Mouse (Mus musculus): Measurements from ENCODE around the gene Ctdsp1. TPM values are rescaled to one million over a fixed set of nuclear protein-coding genes. Genes with fewer than 3 reads are reported as not detected.

Gene Ctdsp1
- total RNA-seq, 1 experiment: 17.9 TPM

- Histone ChIP-seq H3K36me3 (ENCODE audit: control insufficient read depth, insufficient read depth, low read length, poor library complexity, severe bottlenecking) (no peaks in the 10 kb centered on the region), H3K9me3 (ENCODE audit: control insufficient read depth, insufficient read depth, low read depth, low read length) (no peaks in the 10 kb centered on the region), H3K9ac (ENCODE audit: insufficient read depth, low read depth, low read length, poor library complexity, severe bottlenecking) (peak overlapping the region; percentile 58; the same call in 1 of the 2 replicates), H3K4me1 (ENCODE audit: control insufficient read depth in 2 of 2, insufficient read depth in 2 of 2, low read length in 2 of 2, poor library complexity in 1 of 2) (peaks cover 0 to 26% of the 10 kb centered on the region in 2 experiments), H3K27ac (ENCODE audit: insufficient read depth, low read depth, low read length, poor library complexity, severe bottlenecking) (peak overlapping the region; percentile 93), H3K4me3 (ENCODE audit: insufficient read depth in 1 of 2, low read depth in 1 of 2, low read length in 2 of 2, poor library complexity in 1 of 2, severe bottlenecking in 1 of 2) (peak overlapping the region; percentile 51 to 59)
- DNase-seq (ENCODE audit: low read depth, low spot score): peak; percentile 96
- in situ Hi-C loops (cut with MboI; ENCODE audit: low sequenced_read_pairs in 2 of 2, unreplicated experiment in 2 of 2): no loop called here
- TF ChIP-seq ZNF384 (IDR thresholded peaks at IDR 0.05; ENCODE audit: low read depth, low read length) (no peak), MAFK (IDR thresholded peaks at IDR 0.05; ENCODE audit: insufficient read depth, low read depth, low read length) (no peak), HCFC1 (IDR thresholded peaks at IDR 0.05; ENCODE audit: borderline replicate concordance, insufficient read depth, low read length) (no peak), ZC3H11A (IDR thresholded peaks at IDR 0.05; ENCODE audit: borderline replicate concordance, low read depth, low read length) (peak; percentile 69)
Observed at GRCm38 (mm10) chr1:74386714-74387385, 4.5 kb upstream of the Ctdsp1 start.

GRCm38 (mm10) chr1:74387386-74387988 is 3.8 kb upstream of the Ctdsp1 start:
- H3K27ac ChIP-seq (ENCODE audit: insufficient read depth, low read depth, low read length, poor library complexity, severe bottlenecking): peak overlapping the region; percentile 93
- H3K4me3 ChIP-seq (ENCODE audit: insufficient read depth in 1 of 2, low read depth in 1 of 2, low read length in 2 of 2, poor library complexity in 1 of 2, severe bottlenecking in 1 of 2): peak overlapping the region; percentile 51 to 59
- DNase-seq (ENCODE audit: low read depth, low spot score): no peak
- no peak for TF ChIP-seq MAFK (IDR thresholded peaks at IDR 0.05; ENCODE audit: insufficient read depth, low read depth, low read length)
- TF ChIP-seq HCFC1 (IDR thresholded peaks at IDR 0.05; ENCODE audit: borderline replicate concordance, insufficient read depth, low read length): no peak
- TF ChIP-seq ZNF384 (IDR thresholded peaks at IDR 0.05; ENCODE audit: low read depth, low read length): no peak
- peaks cover 0 to 26% of the 10 kb centered on the region in 2 experiments for H3K4me1 ChIP-seq (ENCODE audit: control insufficient read depth in 2 of 2, insufficient read depth in 2 of 2, low read length in 2 of 2, poor library complexity in 1 of 2)
- in situ Hi-C loops (cut with MboI; ENCODE audit: low sequenced_read_pairs in 2 of 2, unreplicated experiment in 2 of 2): no loop called here
- H3K9ac ChIP-seq (ENCODE audit: insufficient read depth, low read depth, low read length, poor library complexity, severe bottlenecking): peak overlapping the region; percentile 58; the same call in 1 of the 2 replicates
- no peaks in the 10 kb centered on the region for H3K36me3 ChIP-seq (ENCODE audit: control insufficient read depth, insufficient read depth, low read length, poor library complexity, severe bottlenecking)
- no peaks in the 10 kb centered on the region for H3K9me3 ChIP-seq (ENCODE audit: control insufficient read depth, insufficient read depth, low read depth, low read length)

GRCm38 (mm10) chr1:74388398-74388920 is 2.9 kb upstream of the Ctdsp1 start:
- H3K4me1 ChIP-seq (ENCODE audit: control insufficient read depth in 2 of 2, insufficient read depth in 2 of 2, low read length in 2 of 2, poor library complexity in 1 of 2): peaks cover 0 to 30% of the 10 kb centered on the region in 2 experiments
- no peak overlapping the region for H3K27ac ChIP-seq (ENCODE audit: insufficient read depth, low read depth, low read length, poor library complexity, severe bottlenecking)

DNA sequence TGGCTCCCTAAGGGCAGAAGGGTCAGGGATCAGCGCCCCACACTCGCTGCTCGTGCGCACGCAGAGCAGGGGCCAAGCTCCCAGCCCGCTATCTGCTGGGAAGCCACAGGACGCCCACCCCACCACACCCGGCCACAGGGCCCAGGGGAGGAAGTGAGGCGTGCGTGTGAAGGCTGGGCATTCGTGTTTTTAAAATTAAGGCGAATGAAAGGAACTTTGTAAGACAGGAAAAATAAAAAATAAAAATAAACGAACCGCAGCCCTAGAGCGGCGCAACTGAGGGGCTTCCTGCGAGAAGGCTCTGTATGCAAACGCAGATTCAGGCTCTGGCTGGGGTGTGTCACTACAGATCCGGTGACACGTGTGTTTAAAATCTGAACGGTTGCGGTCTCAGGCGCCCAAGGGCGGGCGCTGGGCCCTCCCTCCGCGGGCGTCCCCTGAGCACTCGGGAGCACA is 1.4 kb upstream of the Ctdsp1 start:
- Histone ChIP-seq H3K4me1 (ENCODE audit: control insufficient read depth in 2 of 2, insufficient read depth in 2 of 2, low read length in 2 of 2, poor library complexity in 1 of 2) (peaks cover 0 to 26% of the 10 kb centered on the region in 2 experiments; a peak in 3 of 4 replicates), H3K9me3 (ENCODE audit: control insufficient read depth, insufficient read depth, low read depth, low read length) (no peaks in the 10 kb centered on the region), H3K36me3 (ENCODE audit: control insufficient read depth, insufficient read depth, low read length, poor library complexity, severe bottlenecking) (peaks cover 9% of the 10 kb centered on the region; the same call in 1 of the 2 replicates), H3K27ac (ENCODE audit: insufficient read depth, low read depth, low read length, poor library complexity, severe bottlenecking) (no peak overlapping the region), H3K4me3 (ENCODE audit: insufficient read depth in 1 of 2, low read depth in 1 of 2, low read length in 2 of 2, poor library complexity in 1 of 2, severe bottlenecking in 1 of 2) (peak overlapping the region; percentile 52 to 67), H3K9ac (ENCODE audit: insufficient read depth, low read depth, low read length, poor library complexity, severe bottlenecking) (peak overlapping the region; percentile 73)
- TF ChIP-seq MAFK (IDR thresholded peaks at IDR 0.05; ENCODE audit: insufficient read depth, low read depth, low read length): no peak
- no peak for TF ChIP-seq ZNF384 (IDR thresholded peaks at IDR 0.05; ENCODE audit: low read depth, low read length)
- no peak for TF ChIP-seq HCFC1 (IDR thresholded peaks at IDR 0.05; ENCODE audit: borderline replicate concordance, insufficient read depth, low read length)
- TF ChIP-seq ZC3H11A (IDR thresholded peaks at IDR 0.05; ENCODE audit: borderline replicate concordance, low read depth, low read length): no peak
- no peak for TF ChIP-seq CHD2 (IDR thresholded peaks at IDR 0.05; ENCODE audit: low read depth, low read length)
- in situ Hi-C loops (cut with MboI; ENCODE audit: low sequenced_read_pairs in 2 of 2, unreplicated experiment in 2 of 2): no loop called here
- DNase-seq (ENCODE audit: low read depth, low spot score): no peak

More at GRCm38 (mm10) chr1:74388398-74388920, 2.9 kb upstream of the Ctdsp1 start:
- no peak for TF ChIP-seq HCFC1 (IDR thresholded peaks at IDR 0.05; ENCODE audit: borderline replicate concordance, insufficient read depth, low read length)
- no peak for TF ChIP-seq CHD2 (IDR thresholded peaks at IDR 0.05; ENCODE audit: low read depth, low read length)
- no peak for TF ChIP-seq MAFK (IDR thresholded peaks at IDR 0.05; ENCODE audit: insufficient read depth, low read depth, low read length)
- no peak for TF ChIP-seq ZNF384 (IDR thresholded peaks at IDR 0.05; ENCODE audit: low read depth, low read length)
- no peak for TF ChIP-seq ZC3H11A (IDR thresholded peaks at IDR 0.05; ENCODE audit: borderline replicate concordance, low read depth, low read length)
- Histone ChIP-seq H3K9ac (ENCODE audit: insufficient read depth, low read depth, low read length, poor library complexity, severe bottlenecking) (no peak overlapping the region), H3K4me3 (ENCODE audit: insufficient read depth in 1 of 2, low read depth in 1 of 2, low read length in 2 of 2, poor library complexity in 1 of 2, severe bottlenecking in 1 of 2) (no peak overlapping the region), H3K36me3 (ENCODE audit: control insufficient read depth, insufficient read depth, low read length, poor library complexity, severe bottlenecking) (no peaks in the 10 kb centered on the region), H3K9me3 (ENCODE audit: control insufficient read depth, insufficient read depth, low read depth, low read length) (no peaks in the 10 kb centered on the region)
- in situ Hi-C loops (cut with MboI; ENCODE audit: low sequenced_read_pairs in 2 of 2, unreplicated experiment in 2 of 2): no loop called here
- DNase-seq (ENCODE audit: low read depth, low spot score): no peak

Measured in ES-E14 (cell line).